Mouse (Mus musculus) testis, adult 2 months (tissue): ENCODE results near the gene Poln.

Source experiments
- CTCF ChIP-seq: fragments of 200-500 bp; IDR thresholded peaks from 2 replicates; pipeline ENCODE4 v1.5.1; 2012; ENCODE audit warnings: low read depth, mild to moderate bottlenecking, inconsistent platforms, low read length, moderate library complexity; ENCODE audit not compliant: control insufficient read depth, insufficient read depth, insufficient replicate concordance
- POLR2A ChIP-seq: fragments of 200-500 bp; IDR thresholded peaks from 2 replicates; pipeline ENCODE4 v1.6.1; 2012; ENCODE audit warnings: low read depth, mild to moderate bottlenecking, inconsistent platforms, low read length, moderate library complexity; ENCODE audit not compliant: control insufficient read depth

GRCm38 (mm10) chr5:34139751-34140150, 29.5 kb downstream of the Poln start:
- no peak for TF ChIP-seq POLR2A
- peak; percentile 48; the same call in 1 of the 2 replicates for TF ChIP-seq CTCF
